Mouse (Mus musculus) forebrain, postnatal 0 days (tissue): ENCODE data around the gene Plekhg1. TPM values are rescaled to one million over a fixed set of nuclear protein-coding genes. Genes with fewer than 3 reads are reported as not detected.

ENCODE experiments used
- ATAC-seq: fragments of 200-750 bp; cut with Nextera tagmentation; 2 replicates; pipeline ENCODE4 v1.8.0; 2017; ENCODE audit warnings: mild to moderate bottlenecking, moderate library complexity
- DNase-seq: peaks from one replicate; pipeline ENCODE4 v3.0.0-alpha.2; 2015
- H3K27ac ChIP-seq: fragments of 300-500 bp; sonication (generic); 2 replicates; pipeline ENCODE4 v1.5.1; 2014; ENCODE audit warnings: low read depth, mild to moderate bottlenecking, antibody characterized with exemption, low read length, moderate library complexity, mixed read lengths
- H3K27me3 ChIP-seq: fragments of 300-500 bp; sonication (generic); 2 replicates; pipeline ENCODE4 v1.6.1; 2014; ENCODE audit warnings: mild to moderate bottlenecking, low read length, mixed read lengths; ENCODE audit not compliant: insufficient read depth
- H3K36me3 ChIP-seq: fragments of 300-500 bp; sonication (generic); 2 replicates; pipeline ENCODE4 v1.6.1; 2014; ENCODE audit warnings: mild to moderate bottlenecking, moderate library complexity; ENCODE audit not compliant: insufficient read depth
- H3K4me1 ChIP-seq: fragments of 300-500 bp; sonication (generic); 2 replicates; pipeline ENCODE4 v1.6.1; 2014; ENCODE audit warnings: antibody characterized with exemption; ENCODE audit not compliant: insufficient read depth
- H3K4me2 ChIP-seq: fragments of 300-500 bp; sonication (generic); 2 replicates; pipeline ENCODE4 v1.6.1; 2014; ENCODE audit warnings: low read depth, mild to moderate bottlenecking, moderate library complexity
- H3K4me3 ChIP-seq: fragments of 300-500 bp; sonication (generic); 2 replicates; pipeline ENCODE4 v1.5.1; 2014; ENCODE audit warnings: low read depth, low read length, mixed read lengths
- H3K9ac ChIP-seq: fragments of 300-500 bp; sonication (generic); 2 replicates; pipeline ENCODE4 v1.6.1; 2014; ENCODE audit warnings: mild to moderate bottlenecking
- H3K9me3 ChIP-seq: fragments of 300-500 bp; sonication (generic); 2 replicates; pipeline ENCODE4 v1.6.1; 2016; ENCODE audit warnings: low read length
- CTCF ChIP-seq: sonication (generic); IDR thresholded peaks from 2 replicates; pipeline ENCODE4 v1.5.1; 2016; ENCODE audit warnings: antibody characterized with exemption, control low read depth, low read depth
- WGBS: fragments of 180-500 bp; shearing (Covaris S2); extraction: QIAGEN DNeasy Blood & Tissue Kit; methylation state at CpG from one replicate; pipeline ENCODE4 v1.1.7; 2014; 5-methylcytosine and 5-hydroxymethylcytosine counted together
- polyA plus RNA-seq: library from polyadenylated mRNA; unstranded; fragments of >200 nt; fragmentation: Nextera tagmentation; extraction: Ambion mirVana; gene quantifications from 2 replicates; pipeline ENCODE4 v1.2.1, GENCODE M21; 2015
- total RNA-seq: library from RNA; depleted of rRNA; stranded (reverse); fragments of >200 nt; gene quantifications from 2 replicates; pipeline ENCODE4 v1.2.3, GENCODE M21; 2014

Gene Plekhg1
- total and polyA plus RNA-seq, 2 experiments from 2014 or later: 4.3 to 10.7 TPM

DNA sequence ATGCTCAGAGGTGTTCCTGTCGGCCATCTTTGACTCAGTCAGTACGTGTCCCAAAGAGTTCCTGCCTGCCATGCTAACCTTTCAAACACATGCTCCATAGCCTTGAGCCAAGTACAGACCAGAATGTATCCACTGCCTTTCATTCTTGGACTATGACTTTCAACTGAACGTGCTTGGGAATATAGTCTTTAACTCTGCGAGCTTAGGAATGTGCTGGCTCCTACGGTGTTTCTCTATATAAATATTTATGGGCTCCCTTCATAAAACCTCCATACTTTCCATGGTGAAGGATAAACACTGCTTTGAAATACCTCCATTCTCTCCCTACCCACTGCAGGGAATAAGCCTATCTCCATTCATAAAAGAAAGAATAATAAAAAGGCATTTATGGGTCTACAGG is 29.0 kb downstream of the Plekhg1 start:
- no peaks in the 10 kb centered on the region for H3K4me1 ChIP-seq
- H3K36me3 ChIP-seq: no peaks in the 10 kb centered on the region
- H3K9ac ChIP-seq: no peak overlapping the region
- no peak overlapping the region for H3K4me2 ChIP-seq
- TF ChIP-seq CTCF: no peak
- ATAC-seq (no peak), DNase-seq (no peak)
- H3K27me3 ChIP-seq: no peaks in the 10 kb centered on the region
- H3K27ac ChIP-seq: no peak overlapping the region
- no peak overlapping the region for H3K4me3 ChIP-seq
- 81% methylated on average over 5 of the region's 5 CpGs for WGBS
- no peaks in the 10 kb centered on the region for H3K9me3 ChIP-seq

DNA sequence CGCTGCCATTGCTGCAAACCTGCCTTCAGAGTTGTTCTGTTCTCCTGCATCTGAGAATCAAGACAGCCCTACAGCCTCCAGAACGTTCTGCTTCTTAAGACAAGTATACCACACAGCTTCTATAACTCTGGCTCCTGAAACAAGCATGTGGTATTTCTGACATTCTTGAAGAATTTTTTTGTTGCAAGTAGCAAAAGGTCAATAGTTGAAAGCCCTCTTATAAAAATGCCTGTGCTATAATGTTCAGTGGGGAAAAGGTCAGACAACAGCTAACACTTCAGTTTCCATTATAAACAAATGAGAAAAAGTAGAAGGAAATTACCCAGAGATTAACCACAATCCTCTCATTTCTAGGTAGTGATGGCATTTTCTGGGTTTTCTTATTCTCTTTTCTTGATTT is 34.2 kb downstream of the Plekhg1 start:
- no peak for DNase-seq
- H3K27me3 ChIP-seq: no peaks in the 10 kb centered on the region
- no peak overlapping the region for H3K27ac ChIP-seq
- no peak overlapping the region for H3K9ac ChIP-seq
- no peak for ATAC-seq
- H3K4me1 ChIP-seq: no peaks in the 10 kb centered on the region
- H3K36me3 ChIP-seq: no peaks in the 10 kb centered on the region
- no peak overlapping the region for H3K4me3 ChIP-seq
- no peaks in the 10 kb centered on the region for H3K9me3 ChIP-seq
- no peak overlapping the region for H3K4me2 ChIP-seq
- 93% methylated on average over 2 of the region's 2 CpGs for WGBS
- TF ChIP-seq CTCF: no peak

DNA sequence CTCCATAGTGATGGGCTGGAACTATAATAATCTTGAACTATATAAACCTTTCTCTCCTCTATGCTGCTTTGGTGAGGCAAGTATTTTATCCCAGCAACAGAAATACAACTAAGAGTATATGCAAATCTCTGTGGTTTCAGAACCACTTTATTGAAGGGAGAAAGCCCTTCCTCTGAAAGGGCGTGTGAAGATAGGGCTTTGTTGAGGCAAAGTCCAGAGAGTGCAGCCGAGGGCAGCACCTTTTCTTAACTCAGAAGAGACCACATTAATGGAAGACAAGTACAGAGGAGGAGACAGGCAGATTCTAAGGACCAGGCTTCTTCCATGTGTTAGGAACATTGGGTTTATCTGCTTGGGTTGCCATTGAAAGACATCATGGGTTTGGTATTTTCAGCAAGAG is 36.6 kb downstream of the Plekhg1 start:
- H3K9me3 ChIP-seq: no peaks in the 10 kb centered on the region
- no peak overlapping the region for H3K27ac ChIP-seq
- 86% methylated on average over 2 of the region's 2 CpGs for WGBS
- no peak for DNase-seq
- no peak overlapping the region for H3K4me3 ChIP-seq
- ATAC-seq: no peak
- no peak for TF ChIP-seq CTCF
- no peaks in the 10 kb centered on the region for H3K36me3 ChIP-seq
- H3K27me3 ChIP-seq: no peaks in the 10 kb centered on the region
- no peaks in the 10 kb centered on the region for H3K4me1 ChIP-seq
- no peak overlapping the region for H3K9ac ChIP-seq
- no peak overlapping the region for H3K4me2 ChIP-seq

DNA sequence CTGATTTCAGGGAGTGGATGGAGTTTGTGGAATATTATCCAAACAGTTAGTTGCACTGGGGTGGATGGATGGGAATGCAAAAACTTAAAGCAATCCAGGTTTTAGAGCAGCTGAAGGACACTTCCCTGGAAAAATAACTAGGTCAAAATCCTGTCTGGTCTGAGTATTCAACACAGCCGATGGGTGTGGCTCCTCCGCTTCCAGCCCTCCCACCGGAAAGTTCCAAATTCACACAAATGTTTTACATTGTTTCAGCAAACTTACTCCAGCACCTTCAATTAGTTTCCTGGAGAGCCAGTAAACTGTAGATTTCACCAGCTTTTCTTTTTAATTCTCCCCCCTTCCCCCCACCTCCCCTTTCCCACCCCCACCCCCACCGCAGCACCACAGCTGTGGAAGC is 45.2 kb downstream of the Plekhg1 start:
- H3K27ac ChIP-seq: no peak overlapping the region
- H3K36me3 ChIP-seq: no peaks in the 10 kb centered on the region
- no peak overlapping the region for H3K9ac ChIP-seq
- H3K4me1 ChIP-seq: no peaks in the 10 kb centered on the region
- no peak for DNase-seq
- 93% methylated on average over 4 of the region's 4 CpGs for WGBS
- H3K9me3 ChIP-seq: no peaks in the 10 kb centered on the region
- H3K4me2 ChIP-seq: no peak overlapping the region
- TF ChIP-seq CTCF: no peak
- H3K27me3 ChIP-seq: no peaks in the 10 kb centered on the region
- no peak for ATAC-seq
- no peak overlapping the region for H3K4me3 ChIP-seq

DNA sequence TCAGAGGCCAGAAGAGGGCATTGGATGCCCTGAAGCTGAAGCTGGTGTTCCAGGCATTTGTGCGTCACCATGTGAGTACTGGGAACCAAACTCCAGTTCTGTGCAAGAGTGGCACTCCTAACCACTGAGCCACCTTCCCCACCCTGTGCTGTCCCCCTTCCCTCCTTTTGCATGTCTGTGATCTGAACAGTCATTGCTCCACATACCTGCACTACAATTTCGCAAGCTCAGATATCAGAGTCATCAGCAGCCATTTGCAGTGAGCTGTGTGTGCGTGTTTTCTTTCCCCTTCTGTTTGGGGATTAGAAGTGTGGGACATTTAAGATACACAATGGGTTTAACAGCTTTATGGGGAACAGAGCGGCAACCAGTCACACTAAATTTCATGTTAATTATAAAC is 46.4 kb downstream of the Plekhg1 start:
- Histone ChIP-seq H3K4me1 (no peaks in the 10 kb centered on the region), H3K9ac (no peak overlapping the region), H3K36me3 (no peaks in the 10 kb centered on the region), H3K27me3 (no peaks in the 10 kb centered on the region), H3K4me3 (no peak overlapping the region), H3K9me3 (no peaks in the 10 kb centered on the region), H3K27ac (no peak overlapping the region), H3K4me2 (no peak overlapping the region)
- 91% methylated on average over 4 of the region's 4 CpGs for WGBS
- TF ChIP-seq CTCF: no peak
- no peak for DNase-seq
- ATAC-seq: no peak

DNA sequence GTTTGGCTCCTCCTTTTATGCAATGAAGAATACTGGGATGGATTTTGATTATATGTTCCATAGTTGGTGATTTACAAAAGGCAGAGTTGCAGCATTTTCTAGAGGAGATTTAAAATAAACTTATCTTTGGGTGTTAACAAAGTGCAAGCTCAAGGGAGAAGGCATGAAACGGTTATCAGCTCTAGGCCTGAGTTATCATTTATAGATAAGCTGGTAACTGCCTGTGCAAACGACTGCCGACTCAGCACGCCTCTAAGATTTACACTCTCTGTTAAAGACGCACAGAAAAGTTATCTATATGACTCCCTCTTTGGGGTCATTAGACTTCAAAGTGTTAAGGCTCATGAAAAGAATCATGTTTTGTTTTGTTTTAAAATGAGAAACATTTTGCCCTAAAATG is 46.8 kb downstream of the Plekhg1 start:
- H3K4me1 ChIP-seq: no peaks in the 10 kb centered on the region
- no peaks in the 10 kb centered on the region for H3K36me3 ChIP-seq
- no peak overlapping the region for H3K9ac ChIP-seq
- 87% methylated on average over 5 of the region's 5 CpGs for WGBS
- H3K27ac ChIP-seq: no peak overlapping the region
- H3K9me3 ChIP-seq: no peaks in the 10 kb centered on the region
- ATAC-seq (no peak), DNase-seq (no peak)
- H3K4me3 ChIP-seq: no peak overlapping the region
- no peak overlapping the region for H3K4me2 ChIP-seq
- TF ChIP-seq CTCF: no peak
- no peaks in the 10 kb centered on the region for H3K27me3 ChIP-seq

DNA sequence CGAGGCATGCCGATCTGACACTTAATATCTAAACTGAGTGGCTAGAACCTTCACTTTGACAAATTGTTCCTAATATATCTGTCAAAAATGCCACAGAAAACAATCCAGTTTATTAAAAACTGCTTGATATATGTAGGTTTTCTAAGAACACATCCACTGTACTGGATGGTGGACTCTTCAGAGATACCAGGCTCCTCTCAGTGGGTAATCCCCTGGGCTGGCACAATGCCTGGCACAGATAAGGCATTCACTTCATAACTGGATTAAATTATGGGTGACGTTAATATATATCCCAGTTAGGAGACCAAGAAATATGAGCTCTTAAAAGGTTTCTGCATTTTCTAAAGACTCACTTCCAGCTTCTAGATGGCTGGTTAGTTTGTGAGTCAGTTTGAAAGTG is 53.7 kb downstream of the Plekhg1 start:
- Histone ChIP-seq H3K9me3 (no peaks in the 10 kb centered on the region), H3K4me3 (no peak overlapping the region), H3K4me1 (no peaks in the 10 kb centered on the region), H3K27ac (no peak overlapping the region), H3K9ac (no peak overlapping the region), H3K4me2 (no peak overlapping the region), H3K27me3 (no peaks in the 10 kb centered on the region), H3K36me3 (no peaks in the 10 kb centered on the region)
- WGBS: 78% methylated on average over 3 of the region's 3 CpGs
- TF ChIP-seq CTCF: no peak
- ATAC-seq (no peak), DNase-seq (no peak)

DNA sequence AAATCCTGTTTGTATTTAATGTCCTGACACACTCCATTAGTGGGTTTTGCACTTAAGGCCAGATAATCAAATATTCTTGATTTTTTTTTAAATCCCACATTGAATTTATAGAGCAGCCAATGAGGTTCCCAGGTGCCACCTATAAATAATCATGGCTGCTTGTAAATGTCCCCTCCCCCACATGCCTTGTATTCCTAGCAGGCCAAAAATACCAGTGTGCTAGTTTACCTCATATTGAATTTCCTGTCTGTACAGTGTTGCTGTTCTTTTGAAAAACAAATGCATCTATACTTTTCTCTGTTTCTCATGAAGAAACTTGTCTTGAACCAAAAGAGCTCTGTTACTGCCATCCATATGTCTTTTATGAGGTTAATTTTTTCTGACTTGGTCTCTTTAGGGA is 59.3 kb downstream of the Plekhg1 start:
- no peaks in the 10 kb centered on the region for H3K4me1 ChIP-seq
- H3K4me3 ChIP-seq: no peak overlapping the region
- H3K9ac ChIP-seq: no peak overlapping the region
- H3K9me3 ChIP-seq: no peaks in the 10 kb centered on the region
- DNase-seq (no peak), ATAC-seq (no peak)
- no peaks in the 10 kb centered on the region for H3K27me3 ChIP-seq
- H3K36me3 ChIP-seq: no peaks in the 10 kb centered on the region
- H3K4me2 ChIP-seq: no peak overlapping the region
- no peak overlapping the region for H3K27ac ChIP-seq
- no peak for TF ChIP-seq CTCF
